Mouse (Mus musculus) embryonic facial prominence, embryonic 13.5 days (tissue): ENCODE results near the gene Tgfbr3l. TPM values are rescaled to one million over a fixed set of nuclear protein-coding genes. Genes with fewer than 3 reads are reported as not detected.

Experiments
- ATAC-seq: fragments of 200-750 bp; cut with Nextera tagmentation; 2 replicates; pipeline ENCODE4 v1.8.0; 2017; ENCODE audit warnings: low read depth; ENCODE audit not compliant: insufficient number of reproducible peaks, insufficient read depth, low FRiP score, low TSS enrichment
- H3K27ac ChIP-seq: fragments of 300-500 bp; sonication (generic); 2 replicates; pipeline ENCODE4 v1.5.1; 2015; ENCODE audit warnings: moderate library complexity, mild to moderate bottlenecking, inconsistent platforms
- H3K27me3 ChIP-seq: fragments of 300-500 bp; sonication (generic); 2 replicates; pipeline ENCODE4 v1.6.1; 2015; ENCODE audit warnings: mild to moderate bottlenecking, inconsistent platforms
- H3K36me3 ChIP-seq: fragments of 300-500 bp; sonication (generic); 2 replicates; pipeline ENCODE4 v1.6.1; 2015; ENCODE audit warnings: mild to moderate bottlenecking, inconsistent platforms
- H3K4me1 ChIP-seq: fragments of 300-500 bp; sonication (generic); 2 replicates; pipeline ENCODE4 v1.6.1; 2015; ENCODE audit warnings: inconsistent platforms
- H3K4me2 ChIP-seq: fragments of 300-500 bp; sonication (generic); 2 replicates; pipeline ENCODE4 v1.6.1; 2015; ENCODE audit warnings: moderate library complexity, mild to moderate bottlenecking, inconsistent platforms
- H3K4me3 ChIP-seq: fragments of 300-500 bp; sonication (generic); 2 replicates; pipeline ENCODE4 v1.5.1; 2015; ENCODE audit warnings: mild to moderate bottlenecking, inconsistent platforms
- H3K9ac ChIP-seq: fragments of 300-500 bp; sonication (generic); 2 replicates; pipeline ENCODE4 v1.6.1; 2015; ENCODE audit warnings: mild to moderate bottlenecking, inconsistent platforms
- H3K9me3 ChIP-seq: fragments of 300-500 bp; sonication (generic); 2 replicates; pipeline ENCODE4 v1.6.1; 2016; ENCODE audit warnings: inconsistent platforms
- WGBS: fragments of 180-500 bp; shearing (Covaris S2); methylation state at CpG from one replicate; pipeline ENCODE4 v1.1.7; 2015; ENCODE audit warnings: mixed read lengths; 5-methylcytosine and 5-hydroxymethylcytosine counted together
- polyA plus RNA-seq: library from polyadenylated mRNA; unstranded; fragments of >200 nt; fragmentation: Nextera tagmentation; extraction: Ambion mirVana; gene quantifications from 2 replicates; pipeline ENCODE4 v1.2.1, GENCODE M21; 2015

The Tgfbr3l gene
- polyA plus RNA-seq, 1 experiment from 2014 or later, result 7.3 TPM

- 8% methylated on average over 18 of the region's 18 CpGs for WGBS
- H3K27me3 ChIP-seq, result peaks cover 56% of the 10 kb centered on the region
- H3K36me3 ChIP-seq, result no peaks in the 10 kb centered on the region
- no peaks in the 10 kb centered on the region for H3K9me3 ChIP-seq
- no peak overlapping the region for H3K27ac ChIP-seq
- ATAC-seq, result no peak
- peak overlapping the region; percentile 85 for H3K4me2 ChIP-seq
- H3K4me3 ChIP-seq, result peak overlapping the region; percentile 48
- peaks cover 34% of the 10 kb centered on the region for H3K4me1 ChIP-seq
- H3K9ac ChIP-seq, result peak overlapping the region; percentile 63
Measured at GRCm38 (mm10) chr8:4216296-4216695, 31.7 kb upstream of the Tgfbr3l start.

DNA sequence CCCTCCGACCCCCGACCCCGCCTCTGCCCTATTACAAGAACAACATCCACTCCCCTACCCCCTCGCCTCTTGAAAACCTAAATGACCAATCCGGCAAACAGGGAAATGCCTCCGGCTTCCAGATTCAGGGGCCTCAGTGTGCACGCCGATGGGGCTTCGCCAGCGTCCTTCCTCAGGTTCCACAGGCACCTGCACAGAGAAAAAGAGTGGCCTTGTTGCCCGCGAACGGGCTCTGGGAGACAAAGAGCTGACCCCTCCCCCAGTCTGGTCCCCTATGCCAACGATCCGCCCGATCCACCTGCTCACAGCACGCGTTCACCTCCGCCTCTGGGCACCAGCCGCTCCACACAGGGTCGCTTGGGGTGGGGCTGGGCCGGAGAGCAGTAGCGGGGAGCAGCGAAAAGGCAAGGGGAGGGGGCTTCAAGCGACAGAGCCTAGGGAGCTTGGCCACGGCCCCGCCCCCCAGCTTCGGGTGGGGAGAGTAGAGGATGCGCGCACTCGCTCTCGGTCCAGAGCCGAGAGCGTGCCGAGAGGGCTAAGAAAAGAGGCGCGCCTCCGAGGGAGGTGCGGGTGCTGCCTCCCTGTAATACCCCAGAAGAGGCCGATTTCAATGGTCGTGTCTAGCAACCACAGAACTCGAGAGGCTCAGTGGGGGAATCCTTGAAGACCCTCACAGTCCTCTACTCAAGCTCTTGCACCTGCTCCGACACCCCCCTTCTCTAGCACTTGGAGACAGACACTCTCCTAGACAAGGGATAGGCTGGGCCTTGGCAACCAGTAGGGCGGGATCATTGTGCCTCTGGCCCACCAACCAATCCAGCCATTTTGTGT, 31.0 kb upstream of the Tgfbr3l start, which contains the start of gene Prr36:
Gene Prr36, minus strand, starts transcription at position 669 of the 831 bp plus-strand sequence.
- Histone ChIP-seq H3K4me1 (peaks cover 34% of the 10 kb centered on the region), H3K4me3 (peak within 1 kb of the TSS; percentile 48), H3K27ac (no peak within 1 kb of the TSS), H3K36me3 (no peaks in the 10 kb centered on the region), H3K27me3 (peaks cover 56% of the 10 kb centered on the region), H3K9ac (peak within 1 kb of the TSS; percentile 63), H3K9me3 (no peaks in the 10 kb centered on the region), H3K4me2 (peak within 1 kb of the TSS; percentile 85)
- no peak for ATAC-seq
- 2% methylated on average over 44 of the region's 44 CpGs for WGBS

- H3K4me2 ChIP-seq, result no peak overlapping the region
- no peaks in the 10 kb centered on the region for H3K9me3 ChIP-seq
- no peak for ATAC-seq
- peaks cover 56% of the 10 kb centered on the region for H3K27me3 ChIP-seq
- no peak overlapping the region for H3K9ac ChIP-seq
- H3K4me3 ChIP-seq, result no peak overlapping the region
- H3K4me1 ChIP-seq, result peaks cover 15% of the 10 kb centered on the region
- 85% methylated on average over 3 of the region's 3 CpGs for WGBS
- H3K36me3 ChIP-seq, result no peaks in the 10 kb centered on the region
- H3K27ac ChIP-seq, result no peak overlapping the region
Measured at GRCm38 (mm10) chr8:4219617-4220016, 28.4 kb upstream of the Tgfbr3l start.

- H3K36me3 ChIP-seq, result no peaks in the 10 kb centered on the region
- no peak overlapping the region for H3K9ac ChIP-seq
- H3K9me3 ChIP-seq, result no peaks in the 10 kb centered on the region
- H3K4me1 ChIP-seq, result peaks cover 12% of the 10 kb centered on the region
- no peak overlapping the region for H3K27ac ChIP-seq
- H3K4me2 ChIP-seq, result no peak overlapping the region
- no peak overlapping the region for H3K4me3 ChIP-seq
- H3K27me3 ChIP-seq, result peaks cover 47% of the 10 kb centered on the region
- no peak for ATAC-seq
Measured at GRCm38 (mm10) chr8:4222059-4222458, 26.0 kb upstream of the Tgfbr3l start.

GRCm38 (mm10) chr8:4226323-4226722, 21.7 kb upstream of the Tgfbr3l start:
- no peaks in the 10 kb centered on the region for H3K36me3 ChIP-seq
- H3K9me3 ChIP-seq, result no peaks in the 10 kb centered on the region
- peak overlapping the region; percentile 67 for H3K4me2 ChIP-seq
- peaks cover 41% of the 10 kb centered on the region for H3K27me3 ChIP-seq
- peaks cover 12% of the 10 kb centered on the region; the same call in 1 of the 2 replicates for H3K4me1 ChIP-seq
- H3K4me3 ChIP-seq, result peak overlapping the region; percentile 42
- H3K9ac ChIP-seq, result peak overlapping the region; percentile 65
- H3K27ac ChIP-seq, result no peak overlapping the region
- no peak for ATAC-seq
- 22% methylated on average over 4 of the region's 4 CpGs for WGBS

GRCm38 (mm10) chr8:4226739-4227347, 21.2 kb upstream of the Tgfbr3l start, which contains the start of gene Lrrc8e:
TSS of gene Lrrc8e (plus strand) at chr8:4226827.
- H3K27me3 ChIP-seq, result peaks cover 41% of the 10 kb centered on the region
- peak; percentile 11; the same call in 1 of the 2 replicates for ATAC-seq
- H3K4me2 ChIP-seq, result peak within 1 kb of the TSS; percentile 67
- H3K36me3 ChIP-seq, result no peaks in the 10 kb centered on the region
- no peaks in the 10 kb centered on the region for H3K9me3 ChIP-seq
- peaks cover 12% of the 10 kb centered on the region; the same call in 1 of the 2 replicates for H3K4me1 ChIP-seq
- H3K9ac ChIP-seq, result peak within 1 kb of the TSS; percentile 65
- H3K27ac ChIP-seq, result no peak within 1 kb of the TSS
- peak within 1 kb of the TSS; percentile 42 for H3K4me3 ChIP-seq
- WGBS, result 2% methylated on average over 33 of the region's 33 CpGs

DNA sequence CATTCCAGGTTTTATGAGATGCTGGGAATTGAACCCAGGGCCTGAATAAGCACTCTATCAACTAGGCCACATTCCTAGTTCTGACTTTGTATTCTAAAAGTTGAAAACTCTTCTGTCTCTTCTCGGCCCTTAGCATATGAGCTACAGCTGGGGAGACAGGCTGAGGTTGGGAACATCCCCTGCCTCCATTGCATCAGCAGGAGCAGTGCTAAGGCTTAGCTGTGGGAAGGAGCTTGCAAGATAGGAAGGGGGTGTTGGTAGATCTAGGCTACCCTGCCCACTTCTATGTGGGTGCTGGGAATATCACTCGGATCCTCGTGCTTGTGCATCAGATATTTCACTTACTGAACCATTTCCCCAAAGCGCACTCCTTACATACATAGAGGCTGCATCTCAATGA, 20.1 kb upstream of the Tgfbr3l start:
- no peak for ATAC-seq
- Histone ChIP-seq H3K9me3 (no peaks in the 10 kb centered on the region), H3K36me3 (no peaks in the 10 kb centered on the region), H3K27ac (no peak overlapping the region), H3K4me3 (no peak overlapping the region), H3K4me2 (no peak overlapping the region), H3K27me3 (peaks cover 41% of the 10 kb centered on the region), H3K9ac (no peak overlapping the region), H3K4me1 (peaks cover 12% of the 10 kb centered on the region; the same call in 1 of the 2 replicates)
- WGBS, result 92% methylated on average over 4 of the region's 4 CpGs

DNA sequence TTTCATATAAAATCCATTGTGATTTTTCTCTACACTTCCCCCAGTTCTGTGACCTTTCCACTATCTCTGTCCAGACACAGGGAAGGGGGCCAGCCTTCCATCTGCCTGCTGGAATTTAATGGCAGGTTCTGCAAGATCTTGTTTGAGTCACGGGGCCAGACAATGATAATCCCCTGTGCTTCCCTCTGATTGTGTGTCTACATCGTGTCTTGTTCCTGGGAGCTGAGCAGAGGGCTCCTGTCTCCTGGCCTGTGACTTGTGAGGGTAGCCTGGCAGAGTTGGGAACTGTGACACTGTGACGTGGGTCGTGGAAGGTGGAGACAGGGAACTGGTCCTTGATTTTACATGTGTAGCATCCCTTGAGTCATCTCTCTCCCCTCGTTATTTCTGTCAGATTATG, 18.2 kb upstream of the Tgfbr3l start:
- H3K27ac ChIP-seq, result no peak overlapping the region
- 74% methylated on average over 5 of the region's 5 CpGs for WGBS
- no peak for ATAC-seq

DNA sequence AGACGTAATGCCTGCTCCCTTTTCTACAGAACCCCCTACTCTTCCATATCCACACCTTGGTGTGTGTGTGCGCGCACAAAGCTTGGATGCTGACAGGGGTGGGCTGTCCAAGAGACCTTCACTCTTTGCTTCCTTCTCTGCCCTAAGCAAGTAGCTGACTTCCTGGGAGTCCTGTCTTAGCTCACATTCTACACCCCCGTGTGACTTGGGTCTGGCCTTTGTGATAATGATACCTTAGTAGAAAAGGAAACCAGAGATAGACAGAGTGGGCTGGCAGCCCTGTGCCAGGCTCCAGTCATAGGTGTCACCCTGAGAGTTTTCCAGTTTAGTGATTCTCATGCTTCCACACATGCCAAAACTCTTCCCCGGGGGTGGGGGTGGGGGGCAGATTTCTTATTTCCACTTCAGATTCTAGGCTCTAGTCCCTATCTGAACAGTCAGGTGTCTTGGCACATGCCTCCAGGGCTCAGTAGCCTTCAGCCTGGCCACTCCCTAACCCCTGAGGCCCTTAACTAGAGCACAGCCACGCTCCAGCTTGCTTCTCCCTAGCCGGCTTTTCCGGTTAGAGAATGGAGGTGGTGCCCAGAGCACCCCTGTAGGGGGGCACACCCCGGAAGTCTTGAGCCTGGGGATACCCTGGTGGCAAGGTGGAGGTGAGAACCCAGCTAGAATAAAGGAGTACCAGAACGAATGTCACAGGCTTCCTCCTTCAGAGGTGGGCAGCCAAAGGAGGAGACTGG, 17.2 kb upstream of the Tgfbr3l start:
- WGBS, result 50% methylated on average over 10 of the region's 10 CpGs
- no peaks in the 10 kb centered on the region for H3K36me3 ChIP-seq
- no peak overlapping the region for H3K4me3 ChIP-seq
- peaks cover 12% of the 10 kb centered on the region; the same call in 1 of the 2 replicates for H3K4me1 ChIP-seq
- H3K9me3 ChIP-seq, result no peaks in the 10 kb centered on the region
- H3K4me2 ChIP-seq, result no peak overlapping the region
- H3K27ac ChIP-seq, result no peak overlapping the region
- H3K9ac ChIP-seq, result no peak overlapping the region
- peaks cover 30% of the 10 kb centered on the region for H3K27me3 ChIP-seq
- no peak; the same call in 1 of the 2 replicates for ATAC-seq

More for the DNA sequence above, 18.2 kb upstream of the Tgfbr3l start:
- H3K9me3 ChIP-seq, result no peaks in the 10 kb centered on the region
- H3K9ac ChIP-seq, result no peak overlapping the region
- H3K4me2 ChIP-seq, result no peak overlapping the region
- peaks cover 32% of the 10 kb centered on the region for H3K27me3 ChIP-seq
- no peak overlapping the region for H3K4me3 ChIP-seq
- peaks cover 12% of the 10 kb centered on the region; the same call in 1 of the 2 replicates for H3K4me1 ChIP-seq
- no peaks in the 10 kb centered on the region for H3K36me3 ChIP-seq

GRCm38 (mm10) chr8:4237814-4238433, 10.1 kb upstream of the Tgfbr3l start:
- Histone ChIP-seq H3K9me3 (no peaks in the 10 kb centered on the region), H3K4me3 (peak overlapping the region; percentile 79), H3K4me2 (peak overlapping the region; percentile 89), H3K36me3 (peaks cover 14% of the 10 kb centered on the region), H3K9ac (peak overlapping the region; percentile 83), H3K27ac (peak overlapping the region; percentile 97), H3K4me1 (peaks cover 25% of the 10 kb centered on the region), H3K27me3 (no peaks in the 10 kb centered on the region)
- peak; percentile 18 for ATAC-seq
- WGBS, result 23% methylated on average over 15 of the region's 15 CpGs
